Mouse (Mus musculus): ENCODE results near the gene Adam12. TPM values are rescaled to one million over a fixed set of nuclear protein-coding genes. Genes with fewer than 3 reads are reported as not detected.
A peak's percentile ranks its signal among the peaks of the same experiment; 100 is the strongest.

Gene Adam12
- total RNA-seq, 2 experiments from 2014 or later: 3.5 to 4.9 TPM

DNA sequence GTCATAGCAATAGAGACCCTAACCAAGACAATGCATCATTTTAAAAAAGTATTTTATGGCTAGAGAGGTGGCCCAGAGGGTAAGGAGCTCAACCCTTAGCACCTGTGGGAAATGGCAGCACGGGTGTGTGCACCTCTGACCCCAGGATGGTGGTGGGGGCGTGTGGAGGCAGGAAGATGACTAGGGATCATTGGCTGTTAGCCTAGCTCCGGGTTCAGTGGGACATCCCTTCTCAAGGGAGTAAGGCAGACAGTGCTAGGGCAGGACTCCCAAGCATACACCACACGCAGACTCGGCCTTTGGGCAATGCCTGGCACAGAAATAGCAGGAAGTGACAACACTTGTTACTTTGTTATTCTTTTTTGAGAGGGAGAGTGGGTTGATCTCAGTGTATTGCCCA lies 359.2 kb downstream of the Adam12 start:
- DNase-seq (ENCODE audit: extremely low spot score in 1 of 2, low spot score in 2 of 2): no peak
- intact Hi-C loops (cut with DNase I): no loop called here
- H3K27ac ChIP-seq: no peak overlapping the region
- no peak for TF ChIP-seq CTCF (IDR thresholded peaks at IDR 0.05)
- no peak overlapping the region for H3K4me3 ChIP-seq

DNA sequence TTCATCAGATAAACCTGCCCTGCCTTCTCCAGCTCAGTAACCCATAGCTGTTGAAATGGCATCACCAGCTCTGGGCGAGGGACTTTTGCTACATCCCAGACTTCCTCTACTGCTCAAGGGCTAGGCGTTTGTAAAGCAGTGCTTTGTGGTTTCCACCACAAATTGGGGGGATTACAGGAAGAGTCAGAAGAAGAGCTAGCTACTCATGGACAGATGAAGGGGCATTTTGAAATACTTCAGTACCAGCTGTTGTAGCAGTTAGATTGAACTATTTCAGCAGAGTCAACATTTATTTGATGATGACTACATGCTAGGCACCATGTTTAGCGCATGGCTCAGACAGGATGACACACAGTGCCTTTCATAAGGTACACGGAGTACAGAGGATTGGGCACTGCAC lies 361.7 kb downstream of the Adam12 start:
- H3K27ac ChIP-seq: no peak overlapping the region
- intact Hi-C loops (cut with DNase I): no loop called here
- TF ChIP-seq CTCF (IDR thresholded peaks at IDR 0.05): no peak

GRCm38 (mm10) chr7:133863684-133864083 lies 368.3 kb downstream of the Adam12 start:
- intact Hi-C loops (cut with DNase I): no loop called here
- H3K27ac ChIP-seq: no peak overlapping the region
- DNase-seq (ENCODE audit: extremely low spot score in 1 of 2, low spot score in 2 of 2): no peak
- H3K4me3 ChIP-seq: no peak overlapping the region
- no peak for TF ChIP-seq CTCF (IDR thresholded peaks at IDR 0.05)

More for the DNA sequence above, 361.7 kb downstream of the Adam12 start:
- no peak for DNase-seq (ENCODE audit: extremely low spot score in 1 of 2, low spot score in 2 of 2)
- no peak overlapping the region for H3K4me3 ChIP-seq

GRCm38 (mm10) chr7:133863151-133863550 lies 368.8 kb downstream of the Adam12 start:
- no peak for DNase-seq (ENCODE audit: extremely low spot score in 1 of 2, low spot score in 2 of 2)
- no peak for TF ChIP-seq CTCF (IDR thresholded peaks at IDR 0.05)
- intact Hi-C loops (cut with DNase I): no loop called here
- Histone ChIP-seq H3K4me3 (no peak overlapping the region), H3K27ac (no peak overlapping the region)

DNA sequence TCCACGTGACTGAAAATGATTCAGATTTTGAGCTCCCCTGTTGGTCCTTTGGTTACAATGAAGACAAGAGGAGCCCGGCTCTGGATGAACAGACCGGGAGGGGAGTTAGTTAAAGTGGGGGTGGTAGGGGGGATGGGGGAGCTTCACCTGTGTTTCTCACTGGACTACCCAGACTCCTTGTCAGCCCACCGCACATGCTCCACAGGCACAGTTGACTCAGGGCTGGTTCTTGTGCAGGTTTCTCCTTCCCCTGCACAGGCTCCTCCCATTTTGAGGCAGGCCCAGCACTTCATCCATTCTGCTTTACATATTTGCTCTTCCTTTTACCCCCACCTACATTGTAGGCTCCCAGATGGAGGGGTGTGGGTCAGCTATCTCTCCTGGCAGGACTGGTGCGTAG lies 369.2 kb downstream of the Adam12 start:
- intact Hi-C loops (cut with DNase I): no loop called here
- DNase-seq (ENCODE audit: extremely low spot score in 1 of 2, low spot score in 2 of 2): no peak
- Histone ChIP-seq H3K27ac (no peak overlapping the region), H3K4me3 (no peak overlapping the region)
- TF ChIP-seq CTCF (IDR thresholded peaks at IDR 0.05): no peak

DNA sequence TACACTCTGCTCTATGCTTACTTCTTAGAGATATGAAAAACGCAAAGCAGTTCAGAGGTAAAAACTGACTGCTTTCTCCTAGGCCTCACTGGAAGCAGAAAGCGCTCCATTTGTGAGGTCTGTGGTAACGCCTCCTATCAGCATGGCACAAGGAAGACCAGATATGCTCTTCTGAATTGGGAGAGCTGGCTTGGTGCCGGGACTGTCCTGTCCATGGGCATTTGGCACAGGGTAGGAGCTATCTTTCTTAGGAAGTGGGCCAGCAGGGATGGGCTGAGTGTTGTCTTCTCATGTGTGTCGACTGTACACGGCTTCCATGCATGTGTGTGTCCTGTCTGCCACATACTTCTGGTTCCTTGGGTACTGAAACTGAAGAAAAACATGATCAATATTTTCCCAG lies 369.7 kb downstream of the Adam12 start:
- DNase-seq (ENCODE audit: extremely low spot score in 1 of 2, low spot score in 2 of 2): no peak
- intact Hi-C loops (cut with DNase I): no loop called here
- no peak for TF ChIP-seq CTCF (IDR thresholded peaks at IDR 0.05)
- Histone ChIP-seq H3K27ac (no peak overlapping the region), H3K4me3 (no peak overlapping the region)

- no peak overlapping the region for H3K4me3 ChIP-seq
- TF ChIP-seq CTCF (IDR thresholded peaks at IDR 0.05): no peak
- intact Hi-C loops (cut with DNase I): loop anchor here (5.0 kb wide), 2 partner anchors 708 to 1628 kb away; no protein-coding TSS in a partner anchor
- no peak overlapping the region for H3K27ac ChIP-seq
- no peak for DNase-seq (ENCODE audit: extremely low spot score in 1 of 2, low spot score in 2 of 2)
Observed at GRCm38 (mm10) chr7:133859548-133859947, 372.4 kb downstream of the Adam12 start.

GRCm38 (mm10) chr7:133858506-133858905 lies 373.4 kb downstream of the Adam12 start:
- TF ChIP-seq CTCF (IDR thresholded peaks at IDR 0.05): no peak
- intact Hi-C loops (cut with DNase I): loop anchor here (5.0 kb wide), 2 partner anchors 709 to 1629 kb away; no protein-coding TSS in a partner anchor
- DNase-seq (ENCODE audit: extremely low spot score in 1 of 2, low spot score in 2 of 2): no peak
- Histone ChIP-seq H3K4me3 (no peak overlapping the region), H3K27ac (no peak overlapping the region)

DNA sequence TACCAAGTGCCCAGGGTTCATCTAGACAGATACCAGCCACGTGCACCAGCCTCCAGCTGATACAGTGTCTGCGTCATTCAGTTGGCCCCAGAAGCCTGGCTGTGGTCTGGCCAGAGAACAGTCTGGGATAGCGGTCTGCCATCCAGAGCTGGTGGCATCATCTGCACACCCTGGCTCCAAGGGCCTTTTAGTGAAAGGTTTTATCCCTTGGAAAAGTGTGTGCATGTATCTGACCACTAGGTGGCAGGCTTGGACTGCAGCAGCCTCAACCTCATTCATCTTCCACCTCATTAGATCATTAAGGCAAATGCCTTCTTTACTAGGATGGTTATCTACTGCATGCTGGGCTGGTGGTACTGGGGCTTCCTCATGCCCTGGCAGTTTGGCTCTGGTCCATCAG lies 375.7 kb downstream of the Adam12 start:
- no peak; the same call in none of the 2 replicates for TF ChIP-seq CTCF (IDR thresholded peaks at IDR 0.05)
- Histone ChIP-seq H3K4me3 (no peak overlapping the region), H3K27ac (no peak overlapping the region)
- DNase-seq (ENCODE audit: extremely low spot score in 1 of 2, low spot score in 2 of 2): peak; percentile 77 to 81
- intact Hi-C loops (cut with DNase I): loop anchor here (1.0 to 5.0 kb wide), 4 partner anchors 367 to 1631 kb away; no protein-coding TSS in a partner anchor

DNA sequence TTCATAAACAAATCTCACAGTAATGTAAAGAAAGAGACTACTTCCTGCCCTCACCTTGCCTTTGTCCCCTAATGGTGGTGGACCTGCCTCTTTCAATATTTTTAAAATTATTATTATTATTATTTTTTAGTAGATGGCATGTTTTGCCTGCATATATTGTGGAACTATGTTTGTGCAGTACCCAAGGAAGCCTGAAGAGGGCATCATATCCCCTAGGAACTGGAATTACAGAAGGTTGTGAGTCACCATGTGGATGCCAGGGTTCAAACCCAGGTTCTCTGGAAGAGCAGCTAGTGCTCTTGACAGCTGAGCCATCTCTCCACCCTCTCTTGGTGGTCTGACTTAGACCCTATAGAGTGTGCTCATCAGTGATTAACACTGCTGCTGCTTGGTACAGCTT lies 381.2 kb downstream of the Adam12 start:
- Histone ChIP-seq H3K27ac (no peak overlapping the region), H3K4me3 (no peak overlapping the region)
- intact Hi-C loops (cut with DNase I): no loop called here
- DNase-seq (ENCODE audit: extremely low spot score in 1 of 2, low spot score in 2 of 2): no peak
- TF ChIP-seq CTCF (IDR thresholded peaks at IDR 0.05): peak; percentile 26

- no peak for TF ChIP-seq CTCF (IDR thresholded peaks at IDR 0.05)
- intact Hi-C loops (cut with DNase I): no loop called here
- DNase-seq (ENCODE audit: extremely low spot score in 1 of 2, low spot score in 2 of 2): no peak
- Histone ChIP-seq H3K27ac (no peak overlapping the region), H3K4me3 (no peak overlapping the region)
Observed at GRCm38 (mm10) chr7:133848180-133848579, 383.8 kb downstream of the Adam12 start.

DNA sequence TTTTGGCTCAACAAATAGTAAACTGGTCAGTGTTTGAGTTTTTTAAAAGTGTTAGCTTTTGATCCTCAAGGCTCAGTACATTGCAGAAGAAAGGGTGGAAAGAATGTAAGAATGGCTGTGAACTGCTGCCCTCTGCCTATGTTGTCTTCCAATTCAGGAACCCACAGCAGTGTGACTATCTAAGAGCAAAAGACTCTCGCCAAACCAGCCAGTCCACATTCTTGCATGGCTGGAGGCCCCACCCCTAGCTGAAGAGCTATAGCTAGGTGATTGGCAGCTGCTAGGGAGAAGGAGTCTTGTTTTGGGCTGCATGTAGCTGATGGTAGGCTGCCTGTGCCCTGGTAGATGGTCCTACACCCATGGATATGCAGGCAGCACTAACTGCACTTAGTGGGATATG lies 384.8 kb downstream of the Adam12 start:
- intact Hi-C loops (cut with DNase I): no loop called here
- TF ChIP-seq CTCF (IDR thresholded peaks at IDR 0.05): no peak
- Histone ChIP-seq H3K4me3 (no peak overlapping the region), H3K27ac (no peak overlapping the region)
- no peak for DNase-seq (ENCODE audit: extremely low spot score in 1 of 2, low spot score in 2 of 2)

DNA sequence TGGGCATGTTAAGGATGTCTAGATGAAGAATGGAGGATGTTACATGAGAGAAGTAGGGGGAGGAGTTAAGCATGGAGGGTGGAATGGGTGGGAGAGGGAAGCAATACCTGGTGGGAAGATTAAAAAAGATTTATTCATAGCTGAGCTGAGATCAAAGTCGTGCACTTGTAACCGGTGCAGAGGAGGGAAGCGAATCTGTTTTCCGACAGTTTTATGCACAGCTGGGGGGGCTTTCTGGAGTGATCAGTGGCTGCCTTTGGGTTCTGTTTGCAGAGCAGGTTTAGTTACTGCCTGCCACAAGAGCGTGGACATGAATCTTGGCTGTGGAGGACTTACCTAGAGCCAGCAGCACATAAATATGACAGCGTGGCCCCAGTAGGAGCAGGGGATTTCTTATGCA lies 389.9 kb downstream of the Adam12 start:
- intact Hi-C loops (cut with DNase I): no loop called here
- Histone ChIP-seq H3K4me3 (no peak overlapping the region), H3K27ac (no peak overlapping the region)
- no peak for TF ChIP-seq CTCF (IDR thresholded peaks at IDR 0.05)
- no peak for DNase-seq (ENCODE audit: extremely low spot score in 1 of 2, low spot score in 2 of 2)

All from left cerebral cortex, adult 2 months (tissue).